In genomic region chr5:150331821-150332220, GRCm38 (mm10) we compare ENCODE assay signal across 12 mouse cellular contexts.
DNase-seq lines count a peak whose midpoint lies in the region; ATAC-seq and TF ChIP-seq lines count a peak whose summit lies in the region.
"Had no signal": no experiment of that assay in that cellular context is flagged by ENCODE, and none has a peak within 500 bp of the region (broad histone marks: within the 10 kb centered on the region; RNA-seq: fewer than 3 reads in every experiment).

No protein-coding gene starts in this region.

- no peak overlapping the region for H3K4me3 ChIP-seq in midbrain, postnatal 0 days (ENCODE audit: low read depth, low read length)
- no peak overlapping the region for H3K4me3 ChIP-seq in midbrain, embryonic 16.5 days (ENCODE audit: low read depth, low read length)
- H3K4me3 ChIP-seq in embryonic facial prominence, embryonic 10.5 days = no peak overlapping the region
- H3K4me3 ChIP-seq: lung, embryonic 15.5 days; midbrain, embryonic 13.5 days had no signal

- H3K4me2 ChIP-seq in midbrain, postnatal 0 days (ENCODE audit: low read depth, low read length, poor library complexity, severe bottlenecking) = no peak overlapping the region
- H3K4me2 ChIP-seq in midbrain, embryonic 16.5 days (ENCODE audit: low read length) = no peak overlapping the region
- H3K4me2 ChIP-seq: lung, embryonic 15.5 days; midbrain, embryonic 13.5 days had no signal

- TF ChIP-seq CTCF in midbrain, postnatal 0 days (IDR thresholded peaks at IDR 0.05) = peak; percentile 23; the same call in 1 of the 2 replicates

- no peak for ATAC-seq in midbrain, postnatal 0 days (ENCODE audit: low FRiP score)
- ATAC-seq in midbrain, embryonic 16.5 days = no peak
- ATAC-seq: midbrain, embryonic 13.5 days had no signal

- H3K27me3 ChIP-seq in midbrain, postnatal 0 days (ENCODE audit: insufficient read depth, low read length) = no peaks in the 10 kb centered on the region
- no peaks in the 10 kb centered on the region for H3K27me3 ChIP-seq in midbrain, embryonic 16.5 days (ENCODE audit: control insufficient read depth, insufficient read depth, low read depth, low read length)
- H3K27me3 ChIP-seq in embryonic facial prominence, embryonic 10.5 days (replicated peaks; ENCODE audit: low read depth, poor library complexity, severe bottlenecking) = no peaks in the 10 kb centered on the region
- H3K27me3 ChIP-seq: lung, embryonic 15.5 days; midbrain, embryonic 13.5 days had no signal

- peak; percentile 63 for DNase-seq in gastrocnemius, adult 18-20 months (ENCODE audit: low spot score)
- no peak for DNase-seq in gastrocnemius, postnatal 4 days (ENCODE audit: low spot score in 2 of 2)
- DNase-seq in midbrain, postnatal 0 days (ENCODE audit: low spot score) = peak; percentile 6
- DNase-seq in gastrocnemius, adult 8-10 months (ENCODE audit: low spot score in 2 of 2) = peak; percentile 16 to 63
- DNase-seq in embryonic facial prominence, embryonic 10.5 days (ENCODE audit: low spot score) = no peak
- DNase-seq in layer of hippocampus, adult 11-12 months (ENCODE audit: low spot score) = no peak
- no peak for DNase-seq in natural killer cell, adult 2 months (ENCODE audit: low spot score in 2 of 2)
- DNase-seq: embryo, embryonic 11 days; right cerebral cortex, postnatal 25 days had no signal

- H3K27ac ChIP-seq in midbrain, postnatal 0 days (ENCODE audit: low read depth, low read length) = no peak overlapping the region
- no peak overlapping the region for H3K27ac ChIP-seq in midbrain, embryonic 16.5 days (ENCODE audit: low read length)
- H3K27ac ChIP-seq in embryonic facial prominence, embryonic 10.5 days (replicated peaks) = no peak overlapping the region
- H3K27ac ChIP-seq: lung, embryonic 15.5 days; midbrain, embryonic 13.5 days had no signal

- no peaks in the 10 kb centered on the region for H3K4me1 ChIP-seq in midbrain, postnatal 0 days (ENCODE audit: insufficient read depth, low read length)
- H3K4me1 ChIP-seq in midbrain, embryonic 16.5 days (ENCODE audit: control insufficient read depth, insufficient read depth, low read length) = no peaks in the 10 kb centered on the region
- peaks cover 9% of the 10 kb centered on the region; the same call in 1 of the 2 replicates for H3K4me1 ChIP-seq in embryonic facial prominence, embryonic 10.5 days
- H3K4me1 ChIP-seq: lung, embryonic 15.5 days; midbrain, embryonic 13.5 days had no signal

- no peak overlapping the region for H3K9ac ChIP-seq in midbrain, postnatal 0 days (replicated peaks; ENCODE audit: low read length, poor library complexity, severe bottlenecking)
- H3K9ac ChIP-seq in midbrain, embryonic 16.5 days (ENCODE audit: low read depth, low read length) = no peak overlapping the region
- H3K9ac ChIP-seq: lung, embryonic 15.5 days; midbrain, embryonic 13.5 days had no signal

- peaks cover 20% of the 10 kb centered on the region; the same call in 1 of the 2 replicates for H3K36me3 ChIP-seq in midbrain, postnatal 0 days (ENCODE audit: insufficient read depth, low read length)
- H3K36me3 ChIP-seq in midbrain, embryonic 16.5 days (ENCODE audit: control insufficient read depth, insufficient read depth, low read length) = no peaks in the 10 kb centered on the region
- no peaks in the 10 kb centered on the region for H3K36me3 ChIP-seq in embryonic facial prominence, embryonic 10.5 days (replicated peaks)
- H3K36me3 ChIP-seq: lung, embryonic 15.5 days; midbrain, embryonic 13.5 days had no signal

- WGBS in midbrain, postnatal 0 days = 90% methylated on average over 2 of the region's 2 CpGs
- 93% methylated on average over 2 of the region's 2 CpGs for WGBS in midbrain, embryonic 16.5 days
- 92% methylated on average over 2 of the region's 2 CpGs for WGBS in embryonic facial prominence, embryonic 10.5 days

- no peaks in the 10 kb centered on the region for H3K9me3 ChIP-seq in midbrain, postnatal 0 days (ENCODE audit: low read length)
- no peaks in the 10 kb centered on the region for H3K9me3 ChIP-seq in midbrain, embryonic 16.5 days (replicated peaks; ENCODE audit: control insufficient read depth, low read length, poor library complexity, severe bottlenecking)
- no peaks in the 10 kb centered on the region for H3K9me3 ChIP-seq in embryonic facial prominence, embryonic 10.5 days
- H3K9me3 ChIP-seq: lung, embryonic 15.5 days had no signal

Comparison
In these comparisons a context has a peak if more than half of its experiments do, and no peak if none do; other contexts are left out.
1. DNase-seq: peak in gastrocnemius, adult 18-20 months (single experiment), midbrain, postnatal 0 days (single experiment) and gastrocnemius, adult 8-10 months (2 of 2); none in gastrocnemius, postnatal 4 days (0 of 2), embryonic facial prominence, embryonic 10.5 days (single experiment), layer of hippocampus, adult 11-12 months (single experiment) and natural killer cell, adult 2 months (0 of 2).